ENCODE assay signal across 24 mouse cellular contexts in the genomic region with DNA sequence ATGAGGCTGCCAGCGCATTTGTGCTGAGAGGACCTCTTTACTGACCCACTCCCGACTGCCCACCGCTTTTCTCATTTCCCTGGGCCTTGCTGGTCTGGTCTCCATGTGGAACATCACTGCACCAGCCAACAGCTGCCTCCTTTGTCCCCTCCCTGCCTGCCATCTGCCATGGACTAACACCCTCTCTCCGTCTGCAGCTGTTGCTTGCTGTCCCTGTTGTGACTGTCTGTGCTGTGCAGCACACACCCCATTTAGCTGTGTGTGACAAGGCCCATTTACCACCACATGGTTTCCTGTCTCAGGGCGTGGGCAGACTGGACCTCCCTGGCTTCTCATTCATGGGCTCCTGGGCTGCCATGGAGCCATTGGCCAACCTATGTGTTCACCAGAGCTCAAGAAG. TPM values are rescaled to one million over a fixed set of nuclear protein-coding genes. Genes with fewer than 3 reads are reported as not detected.
DNase-seq lines count a peak whose midpoint lies in the region; ATAC-seq and TF ChIP-seq lines count a peak whose summit lies in the region.
"Had no signal": no experiment of that assay in that cellular context is flagged by ENCODE, and none has a peak within 500 bp of the region (broad histone marks: within the 10 kb centered on the region; RNA-seq: fewer than 3 reads in every experiment).

No protein-coding gene starts in this region.

- TF ChIP-seq POLR2A in myocyte (IDR thresholded peaks at IDR 0.05; ENCODE audit: insufficient read length, low read depth): no peak

- 81% methylated on average over 5 of the region's 5 CpGs for WGBS in hindbrain, embryonic 16.5 days
- WGBS in hindbrain, embryonic 11.5 days: 73% methylated on average over 5 of the region's 5 CpGs
- 84% methylated on average over 5 of the region's 5 CpGs for WGBS in midbrain, embryonic 10.5 days
- WGBS in midbrain, embryonic 15.5 days: 90% methylated on average over 5 of the region's 5 CpGs
- 89% methylated on average over 5 of the region's 5 CpGs for WGBS in neural tube, embryonic 15.5 days

- H3K79me2 ChIP-seq in myocyte (ENCODE audit: control insufficient read depth, insufficient read depth): no peaks in the 10 kb centered on the region

- H3K36me3 ChIP-seq in hindbrain, embryonic 16.5 days (ENCODE audit: control insufficient read depth, insufficient read depth, low read length): peaks cover 25% of the 10 kb centered on the region
- H3K36me3 ChIP-seq in hindbrain, embryonic 11.5 days (ENCODE audit: control insufficient read depth, insufficient read depth, low read length): no peaks in the 10 kb centered on the region; the same call in 1 of the 2 replicates
- H3K36me3 ChIP-seq in midbrain, embryonic 10.5 days: peaks cover 58% of the 10 kb centered on the region
- H3K36me3 ChIP-seq in midbrain, embryonic 15.5 days (replicated peaks): peaks cover 43% of the 10 kb centered on the region
- no peaks in the 10 kb centered on the region for H3K36me3 ChIP-seq in myocyte (ENCODE audit: control insufficient read depth, insufficient read depth)
- peaks cover 59% of the 10 kb centered on the region for H3K36me3 ChIP-seq in neural tube, embryonic 15.5 days

- H3K9ac ChIP-seq in hindbrain, embryonic 16.5 days (ENCODE audit: low read depth, low read length): no peak overlapping the region
- H3K9ac ChIP-seq in hindbrain, embryonic 11.5 days (ENCODE audit: low read depth, low read length): no peak overlapping the region
- H3K9ac ChIP-seq in midbrain, embryonic 15.5 days: no peak overlapping the region
- H3K9ac ChIP-seq in neural tube, embryonic 15.5 days (replicated peaks): no peak overlapping the region
- H3K9ac ChIP-seq: embryonic facial prominence, embryonic 13.5 days; forebrain, embryonic 15.5 days; heart, embryonic 12.5 days; hindbrain, embryonic 12.5 days had no signal

- no peak overlapping the region for H3K4me3 ChIP-seq in hindbrain, embryonic 16.5 days (ENCODE audit: low read length)
- no peak overlapping the region for H3K4me3 ChIP-seq in hindbrain, embryonic 11.5 days (ENCODE audit: low read depth, low read length)
- H3K4me3 ChIP-seq in midbrain, embryonic 10.5 days: no peak overlapping the region
- H3K4me3 ChIP-seq in midbrain, embryonic 15.5 days: no peak overlapping the region
- no peak overlapping the region for H3K4me3 ChIP-seq in myocyte
- H3K4me3 ChIP-seq in neural tube, embryonic 15.5 days (replicated peaks): no peak overlapping the region
- H3K4me3 ChIP-seq: embryonic facial prominence, embryonic 13.5 days; erythroblast, embryonic 14.5 days; forebrain, embryonic 10.5 days; forebrain, embryonic 15.5 days; gastrocnemius, adult 2 months; heart, embryonic 12.5 days; hindbrain, embryonic 12.5 days had no signal

- no peak overlapping the region for H3K4me2 ChIP-seq in hindbrain, embryonic 16.5 days (ENCODE audit: low read length)
- H3K4me2 ChIP-seq in hindbrain, embryonic 11.5 days (replicated peaks; ENCODE audit: low read depth, low read length): no peak overlapping the region
- H3K4me2 ChIP-seq in midbrain, embryonic 15.5 days: no peak overlapping the region
- no peak overlapping the region for H3K4me2 ChIP-seq in myocyte (ENCODE audit: low read depth)
- no peak overlapping the region for H3K4me2 ChIP-seq in neural tube, embryonic 15.5 days
- H3K4me2 ChIP-seq: embryonic facial prominence, embryonic 13.5 days; forebrain, embryonic 15.5 days; heart, embryonic 12.5 days; hindbrain, embryonic 12.5 days had no signal

- no peak for DNase-seq in hindbrain, embryonic 11.5 days (ENCODE audit: low spot score)
- no peak for DNase-seq in midbrain, embryonic 10.5 days (ENCODE audit: low spot score)
- DNase-seq in cerebellum, adult 9-11 months: no peak
- DNase-seq: adrenal gland, adult 8-10 months; adrenal gland, postnatal 36 days; cerebellum, adult 11 months; cerebellum, adult 8-10 months; cerebellum, postnatal 25 days; gastrocnemius, adult 2 months; gastrocnemius, postnatal 25 days had no signal

- no peaks in the 10 kb centered on the region for H3K4me1 ChIP-seq in hindbrain, embryonic 16.5 days (ENCODE audit: control insufficient read depth, insufficient read depth, low read depth, low read length)
- no peaks in the 10 kb centered on the region for H3K4me1 ChIP-seq in hindbrain, embryonic 11.5 days (replicated peaks; ENCODE audit: control insufficient read depth, insufficient read depth, low read length)
- H3K4me1 ChIP-seq in midbrain, embryonic 10.5 days: no peaks in the 10 kb centered on the region
- H3K4me1 ChIP-seq in midbrain, embryonic 15.5 days: no peaks in the 10 kb centered on the region
- no peaks in the 10 kb centered on the region for H3K4me1 ChIP-seq in neural tube, embryonic 15.5 days
- H3K4me1 ChIP-seq: embryonic facial prominence, embryonic 13.5 days; forebrain, embryonic 10.5 days; forebrain, embryonic 15.5 days; heart, embryonic 12.5 days; hindbrain, embryonic 12.5 days had no signal

- no peak overlapping the region for H3ac ChIP-seq in myocyte (ENCODE audit: control insufficient read depth, insufficient read length)

- ATAC-seq in hindbrain, embryonic 16.5 days: 0 out of 2 replicates have a peak, but pooled peaks have one; percentile 24
- no peak for ATAC-seq in hindbrain, embryonic 11.5 days (ENCODE audit: low FRiP score)
- no peak for ATAC-seq in midbrain, embryonic 15.5 days (replicated peaks)
- no peak for ATAC-seq in neural tube, embryonic 15.5 days (ENCODE audit: low FRiP score)
- ATAC-seq: forebrain, embryonic 15.5 days; intestine, embryonic 16.5 days had no signal

- H3K27me3 ChIP-seq in hindbrain, embryonic 16.5 days (replicated peaks; ENCODE audit: control insufficient read depth, insufficient read depth, low read length): no peaks in the 10 kb centered on the region
- no peaks in the 10 kb centered on the region for H3K27me3 ChIP-seq in hindbrain, embryonic 11.5 days (ENCODE audit: control insufficient read depth, insufficient read depth, low read length)
- no peaks in the 10 kb centered on the region for H3K27me3 ChIP-seq in midbrain, embryonic 10.5 days (ENCODE audit: low read depth, poor library complexity, severe bottlenecking)
- H3K27me3 ChIP-seq in midbrain, embryonic 15.5 days (replicated peaks): no peaks in the 10 kb centered on the region
- no peaks in the 10 kb centered on the region for H3K27me3 ChIP-seq in myocyte (ENCODE audit: control insufficient read depth, insufficient read depth, insufficient read length)
- H3K27me3 ChIP-seq in neural tube, embryonic 15.5 days (replicated peaks): no peaks in the 10 kb centered on the region
- H3K27me3 ChIP-seq: embryonic facial prominence, embryonic 13.5 days; forebrain, embryonic 15.5 days; heart, embryonic 12.5 days; hindbrain, embryonic 12.5 days had no signal

- no peaks in the 10 kb centered on the region for H3K9me3 ChIP-seq in hindbrain, embryonic 16.5 days (ENCODE audit: control insufficient read depth, low read length)
- H3K9me3 ChIP-seq in hindbrain, embryonic 11.5 days (ENCODE audit: control insufficient read depth, low read length): no peaks in the 10 kb centered on the region
- no peaks in the 10 kb centered on the region for H3K9me3 ChIP-seq in midbrain, embryonic 10.5 days (replicated peaks)
- H3K9me3 ChIP-seq in midbrain, embryonic 15.5 days: no peaks in the 10 kb centered on the region
- no peaks in the 10 kb centered on the region for H3K9me3 ChIP-seq in neural tube, embryonic 15.5 days (replicated peaks)
- H3K9me3 ChIP-seq: embryonic facial prominence, embryonic 13.5 days; forebrain, embryonic 10.5 days; forebrain, embryonic 15.5 days; heart, embryonic 12.5 days; hindbrain, embryonic 12.5 days had no signal

- no peak overlapping the region for H3K27ac ChIP-seq in hindbrain, embryonic 16.5 days (ENCODE audit: low read depth, low read length)
- no peak overlapping the region for H3K27ac ChIP-seq in hindbrain, embryonic 11.5 days (ENCODE audit: low read depth, low read length)
- 0 out of 2 replicates have a peak overlapping the region, but pooled peaks have one; percentile 13 for H3K27ac ChIP-seq in midbrain, embryonic 10.5 days (replicated peaks)
- H3K27ac ChIP-seq in midbrain, embryonic 15.5 days: no peak overlapping the region
- no peak overlapping the region for H3K27ac ChIP-seq in neural tube, embryonic 15.5 days (replicated peaks)
- H3K27ac ChIP-seq: embryonic facial prominence, embryonic 13.5 days; forebrain, embryonic 10.5 days; forebrain, embryonic 15.5 days; gastrocnemius, adult 2 months; hindbrain, embryonic 12.5 days had no signal

RNA-seq across cellular contexts. Expression of a gene that starts 6.0 kb away (rescaled TPM):
- polyA plus RNA-seq in hindbrain, embryonic 16.5 days (2015; fragmentation: Nextera tagmentation; extraction: Ambion mirVana): 12.8 and 15.8 TPM in 2 replicates
- 11.8 and 14.2 TPM in 2 replicates for polyA plus RNA-seq in hindbrain, embryonic 11.5 days (2014; fragmentation: Nextera tagmentation; extraction: Ambion mirVana)
- polyA plus RNA-seq in midbrain, embryonic 10.5 days (2016; fragmentation: Nextera tagmentation; extraction: Ambion mirVana): 21.3 and 23.0 TPM in 2 replicates
- 23.1 and 25.6 TPM in 2 replicates for polyA plus RNA-seq in midbrain, embryonic 15.5 days (2015; fragmentation: Nextera tagmentation; extraction: Ambion mirVana)
- 42.5 TPM for polyA plus RNA-seq in myocyte (2012; fragmentation: generic; extraction: Trizol)
- 19.2 and 20.5 TPM in 2 replicates for polyA plus RNA-seq in neural tube, embryonic 15.5 days (2015; fragmentation: Nextera tagmentation; extraction: Ambion mirVana)

RNA-seq across cellular contexts. Expression of a gene that starts 20.5 kb away (rescaled TPM):
- polyA plus RNA-seq in hindbrain, embryonic 16.5 days (2015; fragmentation: Nextera tagmentation; extraction: Ambion mirVana): 13.9 and 14.9 TPM in 2 replicates
- polyA plus RNA-seq in hindbrain, embryonic 11.5 days (2014; fragmentation: Nextera tagmentation; extraction: Ambion mirVana): 9.7 and 9.8 TPM in 2 replicates
- 18.4 and 21.2 TPM in 2 replicates for polyA plus RNA-seq in midbrain, embryonic 10.5 days (2016; fragmentation: Nextera tagmentation; extraction: Ambion mirVana)
- polyA plus RNA-seq in midbrain, embryonic 15.5 days (2015; fragmentation: Nextera tagmentation; extraction: Ambion mirVana): 8.2 and 11.5 TPM in 2 replicates
- polyA plus RNA-seq in myocyte (2012; fragmentation: generic; extraction: Trizol): 9.5 TPM
- polyA plus RNA-seq in neural tube, embryonic 15.5 days (2015; fragmentation: Nextera tagmentation; extraction: Ambion mirVana): 18.3 and 21.1 TPM in 2 replicates

RNA-seq across cellular contexts. Expression of a gene that starts 30.5 kb away (rescaled TPM):
- polyA plus RNA-seq in hindbrain, embryonic 16.5 days (2015; fragmentation: Nextera tagmentation; extraction: Ambion mirVana): 16.5 and 17.1 TPM in 2 replicates
- polyA plus RNA-seq in hindbrain, embryonic 11.5 days (2014; fragmentation: Nextera tagmentation; extraction: Ambion mirVana): 16.8 and 19.7 TPM in 2 replicates
- polyA plus RNA-seq in midbrain, embryonic 10.5 days (2016; fragmentation: Nextera tagmentation; extraction: Ambion mirVana): 21.5 and 22.8 TPM in 2 replicates
- 21.0 and 21.9 TPM in 2 replicates for polyA plus RNA-seq in midbrain, embryonic 15.5 days (2015; fragmentation: Nextera tagmentation; extraction: Ambion mirVana)
- polyA plus RNA-seq in myocyte (2012; fragmentation: generic; extraction: Trizol): 21.7 TPM
- 15.6 and 17.5 TPM in 2 replicates for polyA plus RNA-seq in neural tube, embryonic 15.5 days (2015; fragmentation: Nextera tagmentation; extraction: Ambion mirVana)

RNA-seq across cellular contexts. Expression of a gene that starts 30.6 kb away (rescaled TPM):
- 8.5 and 9.6 TPM in 2 replicates for polyA plus RNA-seq in hindbrain, embryonic 16.5 days (2015; fragmentation: Nextera tagmentation; extraction: Ambion mirVana)
- polyA plus RNA-seq in hindbrain, embryonic 11.5 days (2014; fragmentation: Nextera tagmentation; extraction: Ambion mirVana): 10.7 and 11.4 TPM in 2 replicates
- 13.1 and 14.3 TPM in 2 replicates for polyA plus RNA-seq in midbrain, embryonic 10.5 days (2016; fragmentation: Nextera tagmentation; extraction: Ambion mirVana)
- polyA plus RNA-seq in midbrain, embryonic 15.5 days (2015; fragmentation: Nextera tagmentation; extraction: Ambion mirVana): 11.5 and 12.6 TPM in 2 replicates
- 2.5 TPM for polyA plus RNA-seq in myocyte (2012; fragmentation: generic; extraction: Trizol)
- polyA plus RNA-seq in neural tube, embryonic 15.5 days (2015; fragmentation: Nextera tagmentation; extraction: Ambion mirVana): 11.3 and 12.6 TPM in 2 replicates

RNA-seq across cellular contexts. Expression of a gene that starts 37.0 kb away (rescaled TPM):
- not detected in 2 replicates for polyA plus RNA-seq in hindbrain, embryonic 16.5 days (2015; fragmentation: Nextera tagmentation; extraction: Ambion mirVana)
- not detected in 2 replicates for polyA plus RNA-seq in hindbrain, embryonic 11.5 days (2014; fragmentation: Nextera tagmentation; extraction: Ambion mirVana)
- not detected in 2 replicates for polyA plus RNA-seq in midbrain, embryonic 10.5 days (2016; fragmentation: Nextera tagmentation; extraction: Ambion mirVana)
- polyA plus RNA-seq in midbrain, embryonic 15.5 days (2015; fragmentation: Nextera tagmentation; extraction: Ambion mirVana): not detected in 2 replicates
- polyA plus RNA-seq in myocyte (2012; fragmentation: generic; extraction: Trizol): not detected
- polyA plus RNA-seq in neural tube, embryonic 15.5 days (2015; fragmentation: Nextera tagmentation; extraction: Ambion mirVana): not detected in 2 replicates
- polyA plus RNA-seq: brain, embryonic 14.5 days; cortical plate, adult 2 months; embryonic facial prominence, embryonic 13.5 days; erythroblast, embryonic 14.5 days; forebrain, embryonic 10.5 days; forebrain, embryonic 15.5 days; heart, embryonic 16.5 days; hindbrain, embryonic 12.5 days; intestine, embryonic 16.5 days had no signal
